Mouse (Mus musculus) T-cell, adult 2 months (primary cell): ENCODE results near the gene Gm11009.
"Not testable (repeated sequence)": the region's sequence is repeated elsewhere in the genome, so short reads cannot be mapped to it uniquely, and the experiment has no call there.

ENCODE experiments used
- DNase-seq: peaks from one replicate; pipeline ENCODE4 v3.0.0; 2022; ENCODE audit warnings: low spot score

Gm11009 gene

GRCm38 (mm10) chr2:176319394-176319793, at the start of gene Gm11009:
TSS of gene Gm11009 (minus strand) at chr2:176319494.
- DNase-seq = not testable (repeated sequence)
